ENCODE assay signal across 13 mouse cellular contexts in genomic region chr8:64671937-64672336, GRCm38 (mm10).
"Had no signal": no experiment of that assay in that cellular context is flagged by ENCODE, and none has a peak within 500 bp of the region (broad histone marks: within the 10 kb centered on the region; RNA-seq: fewer than 3 reads in every experiment).

No protein-coding gene starts in this region.

- H3K4me1 ChIP-seq: liver, embryonic 15.5 days had no signal

- DNase-seq: kidney, postnatal 14 days; lung, adult 2 months; lung, postnatal 4 days; right cerebral cortex, adult 18-20 months; right cerebral cortex, postnatal 25 days; thymus, postnatal 4 days had no signal

- H3K36me3 ChIP-seq: limb, embryonic 10.5 days; liver, embryonic 15.5 days had no signal

- H3K4me2 ChIP-seq: liver, embryonic 11.5 days; liver, embryonic 15.5 days; midbrain, embryonic 12.5 days had no signal

- H3K27me3 ChIP-seq: liver, embryonic 15.5 days; midbrain, embryonic 12.5 days had no signal

- H3K9me3 ChIP-seq: limb, embryonic 10.5 days; liver, embryonic 15.5 days; midbrain, embryonic 12.5 days had no signal

- H3K9ac ChIP-seq: liver, embryonic 15.5 days; midbrain, embryonic 12.5 days had no signal

- H3K4me3 ChIP-seq: left cerebral cortex, adult 2 months; limb, embryonic 10.5 days; liver, embryonic 15.5 days; midbrain, embryonic 12.5 days had no signal

- H3K27ac ChIP-seq: limb, embryonic 10.5 days; liver, embryonic 15.5 days; midbrain, embryonic 12.5 days; stomach, postnatal 0 days had no signal

- ATAC-seq: lung, postnatal 0 days had no signal
